Mouse (Mus musculus): ENCODE data around the gene Dusp9. TPM values are rescaled to one million over a fixed set of nuclear protein-coding genes. Genes with fewer than 3 reads are reported as not detected.

Gene Dusp9
- total and polyA plus RNA-seq, 2 experiments from 2014 or later, result 1.1 to 2.3 TPM

- no peak overlapping the region for H3K27ac ChIP-seq
- ATAC-seq, result no peak
- no peaks in the 10 kb centered on the region for H3K9me3 ChIP-seq (ENCODE audit: low read length)
- DNase-seq (ENCODE audit: low spot score), result no peak
- no peak for TF ChIP-seq CTCF (IDR thresholded peaks at IDR 0.05; ENCODE audit: low read depth)
- no peak overlapping the region for H3K9ac ChIP-seq (replicated peaks; ENCODE audit: low read length)
- no peak overlapping the region for H3K4me3 ChIP-seq (ENCODE audit: low read length)
- H3K4me2 ChIP-seq (ENCODE audit: low read depth, low read length), result no peak overlapping the region
- H3K27me3 ChIP-seq (ENCODE audit: insufficient read depth, low read length), result no peaks in the 10 kb centered on the region
- no peaks in the 10 kb centered on the region for H3K4me1 ChIP-seq (ENCODE audit: insufficient read depth, low read length)
- H3K36me3 ChIP-seq (ENCODE audit: insufficient read depth, low read length), result no peaks in the 10 kb centered on the region
These were observed 19.8 kb upstream of the Dusp9 start for GRCm38 (mm10) chrX:73619401-73619800.

- no peak overlapping the region for H3K9ac ChIP-seq (replicated peaks; ENCODE audit: low read length)
- no peak overlapping the region for H3K27ac ChIP-seq
- no peak for DNase-seq (ENCODE audit: low spot score)
- H3K36me3 ChIP-seq (ENCODE audit: insufficient read depth, low read length), result no peaks in the 10 kb centered on the region
- H3K27me3 ChIP-seq (ENCODE audit: insufficient read depth, low read length), result no peaks in the 10 kb centered on the region
- H3K9me3 ChIP-seq (ENCODE audit: low read length), result no peaks in the 10 kb centered on the region
- ATAC-seq, result no peak
- 97% methylated on average over 2 of the region's 2 CpGs for WGBS
- no peak overlapping the region for H3K4me2 ChIP-seq (ENCODE audit: low read depth, low read length)
- no peak for TF ChIP-seq CTCF (IDR thresholded peaks at IDR 0.05; ENCODE audit: low read depth)
- H3K4me3 ChIP-seq (ENCODE audit: low read length), result no peak overlapping the region
- H3K4me1 ChIP-seq (ENCODE audit: insufficient read depth, low read length), result no peaks in the 10 kb centered on the region
These were observed 19.3 kb upstream of the Dusp9 start for GRCm38 (mm10) chrX:73619890-73620289.

- no peaks in the 10 kb centered on the region for H3K27me3 ChIP-seq (ENCODE audit: insufficient read depth, low read length)
- H3K9me3 ChIP-seq (ENCODE audit: low read length), result no peaks in the 10 kb centered on the region
- no peaks in the 10 kb centered on the region for H3K36me3 ChIP-seq (ENCODE audit: insufficient read depth, low read length)
- DNase-seq (ENCODE audit: low spot score), result no peak
- no peak overlapping the region for H3K9ac ChIP-seq (replicated peaks; ENCODE audit: low read length)
- H3K4me3 ChIP-seq (ENCODE audit: low read length), result no peak overlapping the region
- no peak for ATAC-seq
- H3K27ac ChIP-seq, result no peak overlapping the region
- H3K4me1 ChIP-seq (ENCODE audit: insufficient read depth, low read length), result no peaks in the 10 kb centered on the region
- TF ChIP-seq CTCF (IDR thresholded peaks at IDR 0.05; ENCODE audit: low read depth), result no peak
- H3K4me2 ChIP-seq (ENCODE audit: low read depth, low read length), result no peak overlapping the region
These were observed 12.2 kb upstream of the Dusp9 start for GRCm38 (mm10) chrX:73626981-73627380.

GRCm38 (mm10) chrX:73635425-73635824 lies 3.8 kb upstream of the Dusp9 start:
- peak; percentile 10 for DNase-seq (ENCODE audit: low spot score)

GRCm38 (mm10) chrX:73637415-73637814 lies 1.8 kb upstream of the Dusp9 start:
- Histone ChIP-seq H3K9me3 (ENCODE audit: low read length) (no peaks in the 10 kb centered on the region), H3K36me3 (ENCODE audit: insufficient read depth, low read length) (no peaks in the 10 kb centered on the region), H3K27ac (no peak overlapping the region), H3K4me3 (ENCODE audit: low read length) (peak overlapping the region; percentile 26), H3K4me1 (ENCODE audit: insufficient read depth, low read length) (no peaks in the 10 kb centered on the region), H3K4me2 (ENCODE audit: low read depth, low read length) (peak overlapping the region; percentile 56), H3K9ac (replicated peaks; ENCODE audit: low read length) (no peak overlapping the region), H3K27me3 (ENCODE audit: insufficient read depth, low read length) (peaks cover 7% of the 10 kb centered on the region; the same call in 1 of the 2 replicates)
- TF ChIP-seq CTCF (IDR thresholded peaks at IDR 0.05; ENCODE audit: low read depth), result no peak
- no peak for ATAC-seq
- no peak for DNase-seq (ENCODE audit: low spot score)
- 22% methylated on average over 18 of the region's 19 CpGs for WGBS

More at GRCm38 (mm10) chrX:73635425-73635824, 3.8 kb upstream of the Dusp9 start:
- Histone ChIP-seq H3K27ac (no peak overlapping the region), H3K9ac (replicated peaks; ENCODE audit: low read length) (no peak overlapping the region), H3K4me1 (ENCODE audit: insufficient read depth, low read length) (no peaks in the 10 kb centered on the region), H3K9me3 (ENCODE audit: low read length) (no peaks in the 10 kb centered on the region), H3K4me3 (ENCODE audit: low read length) (peak overlapping the region; percentile 21), H3K4me2 (ENCODE audit: low read depth, low read length) (peak overlapping the region; percentile 46), H3K36me3 (ENCODE audit: insufficient read depth, low read length) (no peaks in the 10 kb centered on the region), H3K27me3 (ENCODE audit: insufficient read depth, low read length) (peaks cover 7% of the 10 kb centered on the region; the same call in 1 of the 2 replicates)
- 22% methylated on average over 19 of the region's 19 CpGs for WGBS
- no peak for TF ChIP-seq CTCF (IDR thresholded peaks at IDR 0.05; ENCODE audit: low read depth)
- peak; percentile 15; the same call in 1 of the 2 replicates for ATAC-seq

GRCm38 (mm10) chrX:73639901-73640469 lies 766 bp downstream of the Dusp9 start:
- peaks cover 7% of the 10 kb centered on the region; the same call in 1 of the 2 replicates for H3K27me3 ChIP-seq (ENCODE audit: insufficient read depth, low read length)
- no peak overlapping the region for H3K9ac ChIP-seq (replicated peaks; ENCODE audit: low read length)
- ATAC-seq (no peak), DNase-seq (ENCODE audit: low spot score) (peak; percentile 4)
- H3K4me2 ChIP-seq (ENCODE audit: low read depth, low read length), result peak overlapping the region; percentile 49
- 32% methylated on average over 41 of the region's 41 CpGs for WGBS
- no peak for TF ChIP-seq CTCF (IDR thresholded peaks at IDR 0.05; ENCODE audit: low read depth)
- H3K9me3 ChIP-seq (ENCODE audit: low read length), result no peaks in the 10 kb centered on the region
- H3K27ac ChIP-seq, result no peak overlapping the region
- no peaks in the 10 kb centered on the region for H3K4me1 ChIP-seq (ENCODE audit: insufficient read depth, low read length)
- H3K4me3 ChIP-seq (ENCODE audit: low read length), result peak overlapping the region; percentile 20
- H3K36me3 ChIP-seq (ENCODE audit: insufficient read depth, low read length), result no peaks in the 10 kb centered on the region

- H3K27ac ChIP-seq, result no peak overlapping the region
- H3K9me3 ChIP-seq (ENCODE audit: low read length), result no peaks in the 10 kb centered on the region
- no peak overlapping the region for H3K4me3 ChIP-seq (ENCODE audit: low read length)
- H3K27me3 ChIP-seq (ENCODE audit: insufficient read depth, low read length), result no peaks in the 10 kb centered on the region
- ATAC-seq, result no peak
- H3K4me2 ChIP-seq (ENCODE audit: low read depth, low read length), result no peak overlapping the region
- H3K36me3 ChIP-seq (ENCODE audit: insufficient read depth, low read length), result no peaks in the 10 kb centered on the region
- WGBS, result 36% methylated on average over 4 of the region's 4 CpGs
- no peak for DNase-seq (ENCODE audit: low spot score)
- TF ChIP-seq CTCF (IDR thresholded peaks at IDR 0.05; ENCODE audit: low read depth), result no peak
- H3K4me1 ChIP-seq (ENCODE audit: insufficient read depth, low read length), result no peaks in the 10 kb centered on the region
- no peak overlapping the region for H3K9ac ChIP-seq (replicated peaks; ENCODE audit: low read length)
These were observed 5.9 kb downstream of the Dusp9 start for GRCm38 (mm10) chrX:73645121-73645520.

Measured in hindbrain, postnatal 0 days (tissue).